ENCODE assay signal across 30 mouse cellular contexts in genomic region chr6:135473146-135473545, GRCm38 (mm10).
DNase-seq lines count a peak whose midpoint lies in the region; ATAC-seq lines count a peak whose summit lies in the region.
"Had no signal": no experiment of that assay in that cellular context is flagged by ENCODE, and none has a peak within 500 bp of the region (broad histone marks: within the 10 kb centered on the region; RNA-seq: fewer than 3 reads in every experiment).

No protein-coding gene starts in this region.

- H3K27ac ChIP-seq in kidney, embryonic 15.5 days: peak overlapping the region; percentile 19; the same call in 1 of the 2 replicates
- H3K27ac ChIP-seq in kidney, embryonic 16.5 days (ENCODE audit: low read length): no peak overlapping the region
- H3K27ac ChIP-seq: embryonic facial prominence, embryonic 10.5 days; embryonic facial prominence, embryonic 13.5 days; forebrain, embryonic 10.5 days; forebrain, embryonic 13.5 days; heart, embryonic 15.5 days; hindbrain, embryonic 10.5 days; hindbrain, embryonic 13.5 days; intestine, embryonic 15.5 days had no signal

- no peak overlapping the region for H3K4me3 ChIP-seq in kidney, embryonic 15.5 days (replicated peaks)
- H3K4me3 ChIP-seq in kidney, embryonic 16.5 days (ENCODE audit: low read length): no peak overlapping the region
- peak overlapping the region; percentile 46 for H3K4me3 ChIP-seq in megakaryocyte, embryonic 14.5 days (replicated peaks)
- H3K4me3 ChIP-seq: embryonic facial prominence, embryonic 10.5 days; embryonic facial prominence, embryonic 13.5 days; erythroblast, embryonic 14.5 days; forebrain, embryonic 10.5 days; forebrain, embryonic 13.5 days; heart, embryonic 15.5 days; hindbrain, embryonic 10.5 days; hindbrain, embryonic 13.5 days; intestine, embryonic 15.5 days had no signal

- no peak for ATAC-seq in kidney, embryonic 15.5 days (replicated peaks; ENCODE audit: low FRiP score)
- ATAC-seq in kidney, embryonic 16.5 days (ENCODE audit: low FRiP score, low TSS enrichment): no peak
- no peak for ATAC-seq in megakaryocyte, adult 5-6 weeks (ENCODE audit: poor library complexity, severe bottlenecking)
- ATAC-seq: activated CD4-positive, CD25-positive, alpha-beta regulatory T cell, adult 4 months; CD4-positive, CD25-positive, alpha-beta regulatory T cell, adult 4 months; forebrain, embryonic 13.5 days; forebrain, embryonic 16.5 days; hindbrain, embryonic 16.5 days; intestine, embryonic 15.5 days had no signal

- H3K4me2 ChIP-seq in kidney, embryonic 15.5 days: no peak overlapping the region
- no peak overlapping the region for H3K4me2 ChIP-seq in kidney, embryonic 16.5 days (replicated peaks; ENCODE audit: low read depth, low read length)
- H3K4me2 ChIP-seq: embryonic facial prominence, embryonic 13.5 days; forebrain, embryonic 13.5 days; heart, embryonic 11.5 days; heart, embryonic 15.5 days; hindbrain, embryonic 13.5 days; intestine, embryonic 15.5 days had no signal

- H3K9ac ChIP-seq in kidney, embryonic 15.5 days: no peak overlapping the region
- no peak overlapping the region for H3K9ac ChIP-seq in kidney, embryonic 16.5 days (replicated peaks; ENCODE audit: low read length)
- H3K9ac ChIP-seq: embryonic facial prominence, embryonic 13.5 days; forebrain, embryonic 13.5 days; heart, embryonic 15.5 days; hindbrain, embryonic 13.5 days; intestine, embryonic 15.5 days had no signal

- DNase-seq in fat pad, adult 2 months (ENCODE audit: extremely low read depth, low read depth, low spot score): peak; percentile 56
- DNase-seq in urinary bladder, postnatal 36 days (ENCODE audit: low spot score in 2 of 2): no peak
- DNase-seq: adrenal gland, postnatal 10 days; adrenal gland, postnatal 36 days; cerebellum, adult 11 months; cerebellum, adult 2 months; cerebellum, adult 9-11 months; cerebellum, postnatal 25 days; embryo, embryonic 11 days; gastrocnemius, postnatal 25 days; heart, postnatal 10 days; heart, postnatal 36 days had no signal

- no peaks in the 10 kb centered on the region for H3K36me3 ChIP-seq in kidney, embryonic 15.5 days
- no peaks in the 10 kb centered on the region for H3K36me3 ChIP-seq in kidney, embryonic 16.5 days (ENCODE audit: insufficient read depth, low read length)
- H3K36me3 ChIP-seq in megakaryocyte, embryonic 14.5 days (replicated peaks; ENCODE audit: low read length): no peaks in the 10 kb centered on the region
- H3K36me3 ChIP-seq: embryonic facial prominence, embryonic 10.5 days; embryonic facial prominence, embryonic 13.5 days; forebrain, embryonic 10.5 days; heart, embryonic 15.5 days; hindbrain, embryonic 10.5 days; hindbrain, embryonic 13.5 days; intestine, embryonic 15.5 days had no signal

- WGBS in kidney, embryonic 15.5 days: 90% methylated on average over 4 of the region's 4 CpGs
- WGBS in kidney, embryonic 16.5 days: 82% methylated on average over 4 of the region's 4 CpGs

- H3K27me3 ChIP-seq in kidney, embryonic 15.5 days: no peaks in the 10 kb centered on the region
- no peaks in the 10 kb centered on the region for H3K27me3 ChIP-seq in kidney, embryonic 16.5 days (ENCODE audit: insufficient read depth, low read length)
- no peaks in the 10 kb centered on the region for H3K27me3 ChIP-seq in megakaryocyte, embryonic 14.5 days (replicated peaks)
- H3K27me3 ChIP-seq: embryonic facial prominence, embryonic 13.5 days; forebrain, embryonic 13.5 days; heart, embryonic 15.5 days; hindbrain, embryonic 13.5 days; intestine, embryonic 15.5 days had no signal

- no peaks in the 10 kb centered on the region for H3K9me3 ChIP-seq in kidney, embryonic 15.5 days (replicated peaks)
- no peaks in the 10 kb centered on the region for H3K9me3 ChIP-seq in kidney, embryonic 16.5 days (ENCODE audit: low read length)
- peaks cover 7% of the 10 kb centered on the region; the same call in 1 of the 2 replicates for H3K9me3 ChIP-seq in megakaryocyte, embryonic 14.5 days
- H3K9me3 ChIP-seq: embryonic facial prominence, embryonic 10.5 days; embryonic facial prominence, embryonic 13.5 days; forebrain, embryonic 10.5 days; forebrain, embryonic 13.5 days; heart, embryonic 15.5 days; hindbrain, embryonic 10.5 days; hindbrain, embryonic 13.5 days; intestine, embryonic 15.5 days had no signal

- peaks cover 3% of the 10 kb centered on the region for H3K4me1 ChIP-seq in kidney, embryonic 15.5 days
- 0 out of 2 replicates have a peak, but pooled peaks cover 4% of the 10 kb centered on the region for H3K4me1 ChIP-seq in kidney, embryonic 16.5 days (ENCODE audit: insufficient read depth, low read length)
- H3K4me1 ChIP-seq in megakaryocyte, embryonic 14.5 days: peaks cover 5% of the 10 kb centered on the region; the same call in 1 of the 2 replicates
- H3K4me1 ChIP-seq: embryonic facial prominence, embryonic 10.5 days; embryonic facial prominence, embryonic 13.5 days; forebrain, embryonic 13.5 days; heart, embryonic 15.5 days; hindbrain, embryonic 10.5 days; hindbrain, embryonic 13.5 days; intestine, embryonic 15.5 days had no signal
